In the genomic region with DNA sequence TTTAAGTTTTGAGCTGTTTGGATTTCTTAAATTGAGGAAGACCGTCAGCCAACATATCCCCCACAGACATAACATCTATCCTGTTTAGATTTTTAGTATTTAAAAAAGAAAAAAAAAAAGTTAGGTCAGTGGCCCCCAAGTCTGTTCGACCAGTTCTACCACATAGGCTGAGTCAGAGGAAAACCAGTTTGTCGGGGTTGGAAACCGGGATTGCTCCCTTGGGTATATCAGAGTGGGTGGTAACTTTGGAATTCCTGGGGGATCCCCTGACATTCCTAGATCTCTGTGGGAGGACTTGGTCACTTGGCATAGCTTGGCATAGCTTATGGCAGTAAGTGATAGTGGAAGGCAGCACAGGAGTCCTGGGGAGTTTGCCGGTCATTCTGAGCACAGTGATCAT, we compare ENCODE assay signal across 35 mouse cellular contexts. TPM values are rescaled to one million over a fixed set of nuclear protein-coding genes. Genes with fewer than 3 reads are reported as not detected.
DNase-seq lines count a peak whose midpoint lies in the region; ATAC-seq and TF ChIP-seq lines count a peak whose summit lies in the region.
"Had no signal": no experiment of that assay in that cellular context is flagged by ENCODE, and none has a peak within 500 bp of the region (broad histone marks: within the 10 kb centered on the region; RNA-seq: fewer than 3 reads in every experiment).

No protein-coding gene starts in this region.

- peak; percentile 46 for ATAC-seq in lung, embryonic 14.5 days (ENCODE audit: insufficient read depth)
- ATAC-seq in embryonic facial prominence, embryonic 14.5 days (ENCODE audit: low read depth): peak; percentile 30; the same call in 1 of the 2 replicates
- ATAC-seq in stomach, postnatal 0 days (ENCODE audit: low FRiP score, low TSS enrichment): 0 out of 2 replicates have a peak, but pooled peaks have one; percentile 27
- ATAC-seq: forebrain, embryonic 15.5 days; midbrain, embryonic 15.5 days had no signal

- H3K4me2 ChIP-seq in lung, embryonic 14.5 days: no peak overlapping the region
- no peak overlapping the region for H3K4me2 ChIP-seq in embryonic facial prominence, embryonic 14.5 days (ENCODE audit: low read depth, low read length)
- no peak overlapping the region for H3K4me2 ChIP-seq in stomach, postnatal 0 days (replicated peaks; ENCODE audit: low read depth)
- H3K4me2 ChIP-seq: embryonic facial prominence, embryonic 12.5 days; forebrain, embryonic 15.5 days; heart, embryonic 11.5 days; hindbrain, embryonic 12.5 days; kidney, embryonic 15.5 days; limb, embryonic 15.5 days; liver, embryonic 13.5 days; midbrain, embryonic 15.5 days; neural tube, embryonic 15.5 days had no signal

- DNase-seq in lung, embryonic 14.5 days: peak; percentile 65
- no peak for DNase-seq in lung, postnatal 36 days
- peak; percentile 43 for DNase-seq in urinary bladder, postnatal 25 days (ENCODE audit: low spot score)
- DNase-seq in urinary bladder, adult 2 months (ENCODE audit: low spot score): no peak
- DNase-seq in embryonic facial prominence, embryonic 14.5 days (ENCODE audit: low spot score): peak; percentile 41
- peak; percentile 71 for DNase-seq in stomach, postnatal 0 days (ENCODE audit: low spot score)
- no peak for DNase-seq in thymus, postnatal 4 days
- DNase-seq: adrenal gland, postnatal 10 days; B cell, adult 2 months; cerebellum, adult 8-10 months; cerebellum, postnatal 25 days; gastrocnemius, adult 2 months; gastrocnemius, postnatal 36 days; heart, adult 18-20 months; heart, postnatal 36 days; kidney, adult 18-20 months; kidney, postnatal 25 days; liver, embryonic 13.5 days; right cerebral cortex, postnatal 4 days; thymus, postnatal 14 days had no signal

- H3K36me3 ChIP-seq in lung, embryonic 14.5 days (ENCODE audit: insufficient read depth): 0 out of 2 replicates have a peak, but pooled peaks cover 7% of the 10 kb centered on the region
- H3K36me3 ChIP-seq in embryonic facial prominence, embryonic 14.5 days (ENCODE audit: control insufficient read depth, insufficient read depth, low read length): peaks cover 21% of the 10 kb centered on the region; the same call in 1 of the 2 replicates
- peaks cover 4% of the 10 kb centered on the region; the same call in 1 of the 2 replicates for H3K36me3 ChIP-seq in stomach, postnatal 0 days (ENCODE audit: control insufficient read depth, insufficient read depth, low read length)
- H3K36me3 ChIP-seq: liver, embryonic 13.5 days had no signal

- TF ChIP-seq EP300 in stomach, postnatal 0 days (optimal IDR thresholded peaks at IDR 0.05): peak; percentile 64

- no peaks in the 10 kb centered on the region for H3K4me1 ChIP-seq in lung, embryonic 14.5 days (ENCODE audit: insufficient read depth)
- H3K4me1 ChIP-seq in embryonic facial prominence, embryonic 14.5 days (ENCODE audit: control insufficient read depth, insufficient read depth, low read length): no peaks in the 10 kb centered on the region
- H3K4me1 ChIP-seq in stomach, postnatal 0 days (replicated peaks; ENCODE audit: control insufficient read depth, insufficient read depth): no peaks in the 10 kb centered on the region

- no peaks in the 10 kb centered on the region for H3K9me3 ChIP-seq in lung, embryonic 14.5 days (ENCODE audit: low read depth, low read length)
- no peaks in the 10 kb centered on the region for H3K9me3 ChIP-seq in embryonic facial prominence, embryonic 14.5 days (ENCODE audit: control insufficient read depth, low read length)
- no peaks in the 10 kb centered on the region for H3K9me3 ChIP-seq in stomach, postnatal 0 days (ENCODE audit: control insufficient read depth, low read length)
- H3K9me3 ChIP-seq: embryonic facial prominence, embryonic 12.5 days; forebrain, embryonic 10.5 days; forebrain, embryonic 15.5 days; hindbrain, embryonic 12.5 days; kidney, embryonic 15.5 days; limb, embryonic 15.5 days; liver, embryonic 13.5 days; midbrain, embryonic 10.5 days; midbrain, embryonic 15.5 days; neural tube, embryonic 15.5 days had no signal

- no peak for TF ChIP-seq CTCF in lung, embryonic 14.5 days (IDR thresholded peaks at IDR 0.05; ENCODE audit: low read depth)
- no peak for TF ChIP-seq CTCF in stomach, postnatal 0 days (IDR thresholded peaks at IDR 0.05; ENCODE audit: low read depth)

- H3K4me3 ChIP-seq in lung, embryonic 14.5 days (ENCODE audit: low read depth, low read length): no peak overlapping the region
- H3K4me3 ChIP-seq in embryonic facial prominence, embryonic 14.5 days (ENCODE audit: low read depth, low read length): no peak overlapping the region
- H3K4me3 ChIP-seq in stomach, postnatal 0 days (ENCODE audit: low read depth, low read length): no peak overlapping the region
- H3K4me3 ChIP-seq: embryonic facial prominence, embryonic 12.5 days; forebrain, embryonic 10.5 days; forebrain, embryonic 15.5 days; gastrocnemius, adult 2 months; hindbrain, embryonic 12.5 days; kidney, embryonic 15.5 days; layer of hippocampus, adult 2 months; limb, embryonic 15.5 days; liver, embryonic 13.5 days; midbrain, embryonic 10.5 days; midbrain, embryonic 15.5 days; neural tube, embryonic 15.5 days had no signal

- WGBS in lung, embryonic 14.5 days: 68% methylated on average over 5 of the region's 5 CpGs
- WGBS in embryonic facial prominence, embryonic 14.5 days: 70% methylated on average over 5 of the region's 5 CpGs
- 61% methylated on average over 5 of the region's 5 CpGs for WGBS in stomach, postnatal 0 days

- no peak overlapping the region for H3K9ac ChIP-seq in lung, embryonic 14.5 days
- no peak overlapping the region for H3K9ac ChIP-seq in embryonic facial prominence, embryonic 14.5 days (ENCODE audit: low read depth, low read length)
- no peak overlapping the region for H3K9ac ChIP-seq in stomach, postnatal 0 days (ENCODE audit: low read length)
- H3K9ac ChIP-seq: embryonic facial prominence, embryonic 12.5 days; forebrain, embryonic 15.5 days; hindbrain, embryonic 12.5 days; kidney, embryonic 15.5 days; limb, embryonic 15.5 days; liver, embryonic 13.5 days; midbrain, embryonic 15.5 days; neural tube, embryonic 15.5 days had no signal

- H3K27ac ChIP-seq in lung, embryonic 14.5 days (ENCODE audit: low read depth): no peak overlapping the region
- H3K27ac ChIP-seq in embryonic facial prominence, embryonic 14.5 days (replicated peaks; ENCODE audit: low read depth, low read length): no peak overlapping the region
- peak overlapping the region; percentile 67 for H3K27ac ChIP-seq in stomach, postnatal 0 days (replicated peaks)
- H3K27ac ChIP-seq: embryonic facial prominence, embryonic 12.5 days; forebrain, embryonic 10.5 days; forebrain, embryonic 15.5 days; gastrocnemius, adult 2 months; hindbrain, embryonic 12.5 days; kidney, embryonic 15.5 days; layer of hippocampus, adult 2 months; limb, embryonic 15.5 days; liver, embryonic 13.5 days; midbrain, embryonic 10.5 days; midbrain, embryonic 15.5 days; neural tube, embryonic 15.5 days had no signal

- H3K27me3 ChIP-seq in lung, embryonic 14.5 days (ENCODE audit: insufficient read depth, low read length): no peaks in the 10 kb centered on the region
- H3K27me3 ChIP-seq in embryonic facial prominence, embryonic 14.5 days (replicated peaks; ENCODE audit: control insufficient read depth, insufficient read depth, low read length): no peaks in the 10 kb centered on the region
- H3K27me3 ChIP-seq in stomach, postnatal 0 days (ENCODE audit: control insufficient read depth, insufficient read depth, low read length): no peaks in the 10 kb centered on the region
- H3K27me3 ChIP-seq: CH12.LX; embryonic facial prominence, embryonic 12.5 days; forebrain, embryonic 15.5 days; hindbrain, embryonic 12.5 days; kidney, embryonic 15.5 days; limb, embryonic 15.5 days; midbrain, embryonic 15.5 days; neural tube, embryonic 15.5 days had no signal

RNA-seq across cellular contexts. Expression of a gene that starts 6.0 kb away (rescaled TPM):
- polyA plus RNA-seq in lung, embryonic 14.5 days (2014; fragmentation: Nextera tagmentation; extraction: Ambion mirVana): 19.3 TPM in 2 replicates
- 49.2 and 51.3 TPM in 2 replicates for polyA plus RNA-seq in urinary bladder, adult 2 months (2012; rRNA removed)
- 17.5 and 19.3 TPM in 2 replicates for polyA plus RNA-seq in embryonic facial prominence, embryonic 14.5 days (2014; fragmentation: Nextera tagmentation; extraction: Ambion mirVana)
- 40.2 and 52.0 TPM in 2 replicates for polyA plus RNA-seq in stomach, postnatal 0 days (2015; fragmentation: Nextera tagmentation; extraction: Ambion mirVana)

RNA-seq across cellular contexts. Expression of a gene that starts 13.8 kb away (rescaled TPM):
- polyA plus RNA-seq in lung, embryonic 14.5 days (2014; fragmentation: Nextera tagmentation; extraction: Ambion mirVana): 0.11 TPM in 2 replicates
- not detected in 2 replicates for polyA plus RNA-seq in urinary bladder, adult 2 months (2012; rRNA removed)
- polyA plus RNA-seq in embryonic facial prominence, embryonic 14.5 days (2014; fragmentation: Nextera tagmentation; extraction: Ambion mirVana): not detected in 2 replicates
- polyA plus RNA-seq in stomach, postnatal 0 days (2015; fragmentation: Nextera tagmentation; extraction: Ambion mirVana): 0.06 and 0.10 TPM in 2 replicates
- polyA plus RNA-seq: embryonic facial prominence, embryonic 12.5 days; frontal cortex, adult 2 months; heart, embryonic 16.5 days; limb, embryonic 15.5 days; liver, embryonic 13.5 days; midbrain, embryonic 15.5 days; neural tube, embryonic 15.5 days; spleen, adult 2 months had no signal

RNA-seq across cellular contexts. Expression of a gene that starts 16.4 kb away (rescaled TPM):
- 187 and 196 TPM in 2 replicates for polyA plus RNA-seq in lung, embryonic 14.5 days (2014; fragmentation: Nextera tagmentation; extraction: Ambion mirVana)
- polyA plus RNA-seq in urinary bladder, adult 2 months (2012; rRNA removed): 101 and 145 TPM in 2 replicates
- polyA plus RNA-seq in embryonic facial prominence, embryonic 14.5 days (2014; fragmentation: Nextera tagmentation; extraction: Ambion mirVana): 186 and 203 TPM in 2 replicates
- 169 and 172 TPM in 2 replicates for polyA plus RNA-seq in stomach, postnatal 0 days (2015; fragmentation: Nextera tagmentation; extraction: Ambion mirVana)

RNA-seq across cellular contexts. Expression of a gene that starts 20.3 kb away (rescaled TPM):
- polyA plus RNA-seq in lung, embryonic 14.5 days (2014; fragmentation: Nextera tagmentation; extraction: Ambion mirVana): 11.6 and 11.9 TPM in 2 replicates
- polyA plus RNA-seq in urinary bladder, adult 2 months (2012; rRNA removed): 80.4 and 84.2 TPM in 2 replicates
- polyA plus RNA-seq in embryonic facial prominence, embryonic 14.5 days (2014; fragmentation: Nextera tagmentation; extraction: Ambion mirVana): 15.6 and 16.5 TPM in 2 replicates
- 5.4 and 6.2 TPM in 2 replicates for polyA plus RNA-seq in stomach, postnatal 0 days (2015; fragmentation: Nextera tagmentation; extraction: Ambion mirVana)

RNA-seq across cellular contexts. Expression of a gene that starts 20.8 kb away (rescaled TPM):
- not detected in 2 replicates for polyA plus RNA-seq in lung, embryonic 14.5 days (2014; fragmentation: Nextera tagmentation; extraction: Ambion mirVana)
- 0.03 and 0.06 TPM in 2 replicates for polyA plus RNA-seq in urinary bladder, adult 2 months (2012; rRNA removed)
- not detected in 2 replicates for polyA plus RNA-seq in embryonic facial prominence, embryonic 14.5 days (2014; fragmentation: Nextera tagmentation; extraction: Ambion mirVana)
- not detected in 2 replicates for polyA plus RNA-seq in stomach, postnatal 0 days (2015; fragmentation: Nextera tagmentation; extraction: Ambion mirVana)
- polyA plus RNA-seq: embryonic facial prominence, embryonic 12.5 days; forebrain, embryonic 10.5 days; heart, embryonic 16.5 days; hindbrain, embryonic 12.5 days; kidney, embryonic 15.5 days; limb, embryonic 15.5 days; liver, embryonic 13.5 days; midbrain, embryonic 15.5 days; neural tube, embryonic 15.5 days; spleen, adult 2 months had no signal

Comparison
In these comparisons a context has a peak if more than half of its experiments do, and no peak if none do; other contexts are left out.
1. DNase-seq: peak in lung, embryonic 14.5 days (single experiment), urinary bladder, postnatal 25 days (single experiment), embryonic facial prominence, embryonic 14.5 days (single experiment) and stomach, postnatal 0 days (single experiment); none in lung, postnatal 36 days (single experiment), urinary bladder, adult 2 months (single experiment) and thymus, postnatal 4 days (single experiment).
2. Peak in every context shown above with its lines, with median percentiles within 50 percentile points of each other: ATAC-seq.